In genomic region chr10:31600116-31600515, GRCm38 (mm10) we compare ENCODE assay signal across 23 mouse cellular contexts. TPM values are rescaled to one million over a fixed set of nuclear protein-coding genes. Genes with fewer than 3 reads are reported as not detected.
DNase-seq lines count a peak whose midpoint lies in the region; ATAC-seq and TF ChIP-seq lines count a peak whose summit lies in the region.
"Had no signal": no experiment of that assay in that cellular context is flagged by ENCODE, and none has a peak within 500 bp of the region (broad histone marks: within the 10 kb centered on the region; RNA-seq: fewer than 3 reads in every experiment).

No protein-coding gene starts in this region.

- ATAC-seq in megakaryocyte progenitor cell, adult 5-6 weeks (replicated peaks; ENCODE audit: poor library complexity) = peak; percentile 61
- ATAC-seq in intestine, embryonic 16.5 days = no peak
- ATAC-seq: forebrain, embryonic 14.5 days; forebrain, embryonic 16.5 days had no signal

- no peaks in the 10 kb centered on the region for H3K4me1 ChIP-seq in testis, adult 2 months (ENCODE audit: control insufficient read depth, insufficient read depth, low read length)
- no peaks in the 10 kb centered on the region for H3K4me1 ChIP-seq in intestine, embryonic 16.5 days (ENCODE audit: control insufficient read depth, insufficient read depth, low read length)
- H3K4me1 ChIP-seq: embryonic facial prominence, embryonic 13.5 days; forebrain, embryonic 12.5 days had no signal

- no peaks in the 10 kb centered on the region for H3K9me3 ChIP-seq in intestine, embryonic 16.5 days (ENCODE audit: control insufficient read depth, low read length)
- H3K9me3 ChIP-seq: embryonic facial prominence, embryonic 13.5 days; embryonic facial prominence, embryonic 15.5 days; forebrain, embryonic 10.5 days; forebrain, embryonic 12.5 days had no signal

- TF ChIP-seq CTCF in testis, adult 2 months (IDR thresholded peaks at IDR 0.05; ENCODE audit: control insufficient read depth, insufficient read depth, insufficient replicate concordance, low read depth, low read length) = no peak

- 86% methylated on average over 6 of the region's 6 CpGs for WGBS in intestine, embryonic 16.5 days

- H3K4me3 ChIP-seq in testis, adult 2 months (ENCODE audit: control insufficient read depth, low read depth, low read length) = no peak overlapping the region
- H3K4me3 ChIP-seq in intestine, embryonic 16.5 days (ENCODE audit: low read length) = no peak overlapping the region
- H3K4me3 ChIP-seq: embryonic facial prominence, embryonic 13.5 days; embryonic facial prominence, embryonic 15.5 days; erythroblast, embryonic 14.5 days; forebrain, embryonic 10.5 days; forebrain, embryonic 12.5 days had no signal

- H3K9ac ChIP-seq in intestine, embryonic 16.5 days (ENCODE audit: low read depth, low read length) = no peak overlapping the region
- H3K9ac ChIP-seq: embryonic facial prominence, embryonic 13.5 days; embryonic facial prominence, embryonic 15.5 days; forebrain, embryonic 12.5 days had no signal

- H3K4me2 ChIP-seq in intestine, embryonic 16.5 days (ENCODE audit: low read depth, low read length) = no peak overlapping the region
- H3K4me2 ChIP-seq: embryonic facial prominence, embryonic 13.5 days; embryonic facial prominence, embryonic 15.5 days; forebrain, embryonic 12.5 days had no signal

- peak overlapping the region; percentile 62; the same call in 1 of the 2 replicates for H3K27ac ChIP-seq in testis, adult 2 months (ENCODE audit: control insufficient read depth, insufficient read depth, low read depth, low read length)
- H3K27ac ChIP-seq in intestine, embryonic 16.5 days (ENCODE audit: low read length) = no peak overlapping the region
- H3K27ac ChIP-seq: embryonic facial prominence, embryonic 13.5 days; embryonic facial prominence, embryonic 15.5 days; forebrain, embryonic 10.5 days; forebrain, embryonic 12.5 days had no signal

- no peak for DNase-seq in testis, postnatal 10 days (ENCODE audit: low spot score)
- no peak for DNase-seq in cerebellum, postnatal 4 days (ENCODE audit: low spot score in 2 of 2)
- DNase-seq: adrenal gland, adult 2 months; adrenal gland, postnatal 14 days; adrenal gland, postnatal 36 days; B cell, adult 2 months; cerebellum, adult 11-12 months; cerebellum, adult 2 months; cerebellum, adult 9-10 months; cerebellum, postnatal 10 days; cerebellum, postnatal 25 days; embryo, embryonic 11 days had no signal

- no peaks in the 10 kb centered on the region for H3K36me3 ChIP-seq in testis, adult 2 months (ENCODE audit: control insufficient read depth, insufficient read depth, low read length)
- H3K36me3 ChIP-seq in intestine, embryonic 16.5 days (ENCODE audit: control insufficient read depth, insufficient read depth, low read length) = no peaks in the 10 kb centered on the region
- H3K36me3 ChIP-seq: embryonic facial prominence, embryonic 13.5 days; embryonic facial prominence, embryonic 15.5 days; forebrain, embryonic 10.5 days; forebrain, embryonic 12.5 days had no signal

- no peak for TF ChIP-seq POLR2A in testis, adult 2 months (IDR thresholded peaks at IDR 0.05; ENCODE audit: control insufficient read depth, low read depth, low read length)

- no peaks in the 10 kb centered on the region for H3K27me3 ChIP-seq in testis, adult 2 months (ENCODE audit: control insufficient read depth, insufficient read depth, low read length)
- H3K27me3 ChIP-seq in intestine, embryonic 16.5 days (replicated peaks; ENCODE audit: control insufficient read depth, insufficient read depth, low read length) = no peaks in the 10 kb centered on the region
- H3K27me3 ChIP-seq: embryonic facial prominence, embryonic 13.5 days; embryonic facial prominence, embryonic 15.5 days; forebrain, embryonic 12.5 days had no signal

RNA-seq across cellular contexts. Expression of gene Rnf217, which starts 8.9 kb away (rescaled TPM):
- 0.55 and 0.64 TPM in 2 replicates for polyA plus RNA-seq in testis, adult 2 months (2012; rRNA removed)
- 3.6 and 3.7 TPM in 2 replicates for total RNA-seq in megakaryocyte progenitor cell, adult 5-6 weeks (2015)
- 2.5 TPM in 2 replicates for total RNA-seq in megakaryocyte progenitor cell, adult 5-6 weeks (2017)
- 0.97 and 1.1 TPM in 2 replicates for polyA plus RNA-seq in intestine, embryonic 16.5 days (2015; fragmentation: Nextera tagmentation; extraction: Ambion mirVana)
- total RNA-seq: MEL had no signal
- polyA plus RNA-seq: erythroblast, embryonic 14.5 days had no signal
